Mouse (Mus musculus) frontal cortex, postnatal 10 days (tissue): ENCODE data around the gene Fubp1.

Experiments
- DNase-seq, 2 experiments: peaks; one replicate each; pipeline ENCODE4 v3.0.0; 2022; ENCODE audit warnings: low spot score in 2 of 2, mixed read lengths in 1 of 2

Gene Fubp1

GRCm38 (mm10) chr3:152235805-152236204 lies 25.6 kb downstream of the Fubp1 start:
- DNase-seq, result no peak

GRCm38 (mm10) chr3:152238836-152239235 lies 28.6 kb downstream of the Fubp1 start:
- DNase-seq, result no peak

- DNase-seq, result no peak
Observed at GRCm38 (mm10) chr3:152239592-152239991, 29.4 kb downstream of the Fubp1 start.

- no peak for DNase-seq
Observed at GRCm38 (mm10) chr3:152241098-152241497, 30.9 kb downstream of the Fubp1 start.

- no peak for DNase-seq
Observed at GRCm38 (mm10) chr3:152243304-152243703, 33.1 kb downstream of the Fubp1 start.

- DNase-seq, result no peak
Observed at GRCm38 (mm10) chr3:152245273-152245910, 35.2 kb downstream of the Fubp1 start.

- DNase-seq, result no peak
Observed at GRCm38 (mm10) chr3:152247708-152248107, 37.5 kb downstream of the Fubp1 start.

GRCm38 (mm10) chr3:152250487-152250886 lies 40.3 kb downstream of the Fubp1 start:
- no peak for DNase-seq

- DNase-seq, result no peak
Observed at GRCm38 (mm10) chr3:152257528-152257927, 47.3 kb downstream of the Fubp1 start.

GRCm38 (mm10) chr3:152259409-152259808 lies 49.2 kb downstream of the Fubp1 start:
- peak; percentile 35 to 67 for DNase-seq

- no peak for DNase-seq
Observed at GRCm38 (mm10) chr3:152260362-152260761, 50.1 kb downstream of the Fubp1 start.

GRCm38 (mm10) chr3:152261436-152261835 lies 51.2 kb downstream of the Fubp1 start:
- no peak for DNase-seq

- no peak for DNase-seq
Observed at GRCm38 (mm10) chr3:152261948-152262347, 51.7 kb downstream of the Fubp1 start.

GRCm38 (mm10) chr3:152264374-152264773 lies 54.2 kb downstream of the Fubp1 start:
- DNase-seq, result no peak

GRCm38 (mm10) chr3:152264830-152265229 lies 54.6 kb downstream of the Fubp1 start:
- DNase-seq, result no peak

GRCm38 (mm10) chr3:152265351-152266035 lies 55.3 kb downstream of the Fubp1 start:
- DNase-seq, result peak; percentile 30 to 42

GRCm38 (mm10) chr3:152266036-152266421 lies 55.8 kb downstream of the Fubp1 start, which contains the start of gene Nexn:
Gene Nexn (minus strand): TSS chr3:152266350.
- no peak for DNase-seq

GRCm38 (mm10) chr3:152268099-152268498 lies 57.9 kb downstream of the Fubp1 start:
- DNase-seq, result no peak

- DNase-seq, result no peak
Observed at GRCm38 (mm10) chr3:152271071-152271710, 61.0 kb downstream of the Fubp1 start.

- DNase-seq, result no peak
Observed at GRCm38 (mm10) chr3:152271876-152272275, 61.7 kb downstream of the Fubp1 start.

- DNase-seq, result no peak
Observed at GRCm38 (mm10) chr3:152272974-152273685, 62.9 kb downstream of the Fubp1 start.

GRCm38 (mm10) chr3:152275008-152275407 lies 64.8 kb downstream of the Fubp1 start:
- no peak for DNase-seq
